Mouse (Mus musculus): Measurements from ENCODE around the gene Sfxn2. TPM values are rescaled to one million over a fixed set of nuclear protein-coding genes. Genes with fewer than 3 reads are reported as not detected.

Gene Sfxn2
- polyA plus RNA-seq, 1 experiment from 2014 or later, result 10.3 TPM

GRCm38 (mm10) chr19:46531071-46532030 lies 41.8 kb upstream of the Sfxn2 start:
- no peak for ATAC-seq (ENCODE audit: low FRiP score)
- WGBS, result 5% methylated on average over 16 of the region's 16 CpGs
- no peak overlapping the region for H3K4me3 ChIP-seq
- H3K36me3 ChIP-seq, result peaks cover 5% of the 10 kb centered on the region
- peak overlapping the region; percentile 93 for H3K27ac ChIP-seq
- peak overlapping the region; percentile 71 for H3K9ac ChIP-seq
- H3K27me3 ChIP-seq, result no peaks in the 10 kb centered on the region
- peaks cover 87% of the 10 kb centered on the region for H3K4me1 ChIP-seq (replicated peaks)
- no peaks in the 10 kb centered on the region for H3K9me3 ChIP-seq
- peak overlapping the region; percentile 30 for H3K4me2 ChIP-seq

- H3K4me3 ChIP-seq, result no peak overlapping the region
- H3K27ac ChIP-seq, result peak overlapping the region; percentile 93
- WGBS, result 14% methylated on average over 10 of the region's 10 CpGs
- H3K36me3 ChIP-seq, result peaks cover 9% of the 10 kb centered on the region
- no peak for ATAC-seq (ENCODE audit: low FRiP score)
- H3K9me3 ChIP-seq, result no peaks in the 10 kb centered on the region
- H3K4me2 ChIP-seq, result no peak overlapping the region
- H3K9ac ChIP-seq, result peak overlapping the region; percentile 31; the same call in 1 of the 2 replicates
- H3K27me3 ChIP-seq, result no peaks in the 10 kb centered on the region
- peaks cover 79% of the 10 kb centered on the region for H3K4me1 ChIP-seq (replicated peaks)
These were observed 41.0 kb upstream of the Sfxn2 start for GRCm38 (mm10) chr19:46532031-46532688.

- no peaks in the 10 kb centered on the region for H3K27me3 ChIP-seq
- peak overlapping the region; percentile 59 for H3K9ac ChIP-seq
- no peak overlapping the region for H3K4me2 ChIP-seq
- 56% methylated on average over 4 of the region's 4 CpGs for WGBS
- no peaks in the 10 kb centered on the region for H3K9me3 ChIP-seq
- peak overlapping the region; percentile 93 for H3K27ac ChIP-seq
- peaks cover 70% of the 10 kb centered on the region for H3K4me1 ChIP-seq (replicated peaks)
- no peak overlapping the region for H3K4me3 ChIP-seq
- H3K36me3 ChIP-seq, result peaks cover 9% of the 10 kb centered on the region
- no peak for ATAC-seq (ENCODE audit: low FRiP score)
These were observed 40.1 kb upstream of the Sfxn2 start for GRCm38 (mm10) chr19:46533066-46533465.

GRCm38 (mm10) chr19:46533525-46533924 lies 39.6 kb upstream of the Sfxn2 start:
- peaks cover 9% of the 10 kb centered on the region for H3K36me3 ChIP-seq
- no peaks in the 10 kb centered on the region for H3K27me3 ChIP-seq
- H3K4me3 ChIP-seq, result no peak overlapping the region
- no peak for ATAC-seq (ENCODE audit: low FRiP score)
- H3K4me2 ChIP-seq, result no peak overlapping the region
- peak overlapping the region; percentile 59; the same call in 1 of the 2 replicates for H3K9ac ChIP-seq
- 47% methylated on average over 5 of the region's 5 CpGs for WGBS
- H3K4me1 ChIP-seq (replicated peaks), result peaks cover 65% of the 10 kb centered on the region
- H3K27ac ChIP-seq, result peak overlapping the region; percentile 93
- H3K9me3 ChIP-seq, result no peaks in the 10 kb centered on the region

- H3K27ac ChIP-seq, result peak overlapping the region; percentile 8; the same call in 1 of the 2 replicates
- ATAC-seq (ENCODE audit: low FRiP score), result no peak
These were observed 38.5 kb upstream of the Sfxn2 start for GRCm38 (mm10) chr19:46534542-46535098.

GRCm38 (mm10) chr19:46537357-46537756 lies 35.8 kb upstream of the Sfxn2 start:
- Histone ChIP-seq H3K9ac (no peak overlapping the region), H3K4me2 (no peak overlapping the region), H3K36me3 (peaks cover 39% of the 10 kb centered on the region), H3K27ac (no peak overlapping the region), H3K27me3 (no peaks in the 10 kb centered on the region), H3K9me3 (no peaks in the 10 kb centered on the region), H3K4me3 (no peak overlapping the region), H3K4me1 (replicated peaks) (peaks cover 27% of the 10 kb centered on the region)
- ATAC-seq (ENCODE audit: low FRiP score), result no peak
- 89% methylated on average over 9 of the region's 9 CpGs for WGBS

More at GRCm38 (mm10) chr19:46534542-46535098, 38.5 kb upstream of the Sfxn2 start:
- WGBS, result 21% methylated on average over 6 of the region's 6 CpGs
- Histone ChIP-seq H3K4me3 (no peak overlapping the region), H3K36me3 (peaks cover 12% of the 10 kb centered on the region), H3K4me1 (replicated peaks) (peaks cover 54% of the 10 kb centered on the region), H3K27me3 (no peaks in the 10 kb centered on the region), H3K9me3 (no peaks in the 10 kb centered on the region), H3K4me2 (no peak overlapping the region), H3K9ac (no peak overlapping the region)

- no peak overlapping the region for H3K4me3 ChIP-seq
- no peaks in the 10 kb centered on the region for H3K9me3 ChIP-seq
- peaks cover 18% of the 10 kb centered on the region for H3K4me1 ChIP-seq (replicated peaks)
- peaks cover 48% of the 10 kb centered on the region for H3K36me3 ChIP-seq
- H3K4me2 ChIP-seq, result no peak overlapping the region
- 86% methylated on average over 6 of the region's 6 CpGs for WGBS
- H3K27ac ChIP-seq, result no peak overlapping the region
- no peaks in the 10 kb centered on the region for H3K27me3 ChIP-seq
- ATAC-seq (ENCODE audit: low FRiP score), result no peak
- no peak overlapping the region for H3K9ac ChIP-seq
These were observed 35.0 kb upstream of the Sfxn2 start for GRCm38 (mm10) chr19:46538213-46538612.

- Histone ChIP-seq H3K4me2 (no peak overlapping the region), H3K9me3 (no peaks in the 10 kb centered on the region), H3K27ac (no peak overlapping the region), H3K9ac (no peak overlapping the region), H3K4me3 (no peak overlapping the region), H3K4me1 (replicated peaks) (peaks cover 5% of the 10 kb centered on the region; the same call in 1 of the 2 replicates), H3K36me3 (peaks cover 61% of the 10 kb centered on the region), H3K27me3 (no peaks in the 10 kb centered on the region)
- 83% methylated on average over 8 of the region's 8 CpGs for WGBS
- no peak for ATAC-seq (ENCODE audit: low FRiP score)
These were observed 30.4 kb upstream of the Sfxn2 start for GRCm38 (mm10) chr19:46542750-46543149.

GRCm38 (mm10) chr19:46547565-46547964 lies 25.6 kb upstream of the Sfxn2 start:
- Histone ChIP-seq H3K27ac (peak overlapping the region; percentile 75), H3K9ac (no peak overlapping the region), H3K4me1 (replicated peaks) (peaks cover 12% of the 10 kb centered on the region; the same call in 1 of the 2 replicates), H3K9me3 (no peaks in the 10 kb centered on the region), H3K27me3 (no peaks in the 10 kb centered on the region), H3K4me3 (no peak overlapping the region), H3K4me2 (no peak overlapping the region), H3K36me3 (peaks cover 69% of the 10 kb centered on the region)
- WGBS, result 66% methylated on average over 6 of the region's 6 CpGs
- ATAC-seq (ENCODE audit: low FRiP score), result no peak

GRCm38 (mm10) chr19:46548110-46548509 lies 25.1 kb upstream of the Sfxn2 start:
- 0 out of 2 replicates have a peak overlapping the region, but pooled peaks have one; percentile 35 for H3K9ac ChIP-seq
- ATAC-seq (ENCODE audit: low FRiP score), result no peak
- peaks cover 64% of the 10 kb centered on the region for H3K36me3 ChIP-seq
- no peak overlapping the region for H3K4me3 ChIP-seq
- no peaks in the 10 kb centered on the region for H3K9me3 ChIP-seq
- 50% methylated on average over 10 of the region's 10 CpGs for WGBS
- H3K27ac ChIP-seq, result peak overlapping the region; percentile 75
- peaks cover 16% of the 10 kb centered on the region; the same call in 1 of the 2 replicates for H3K4me1 ChIP-seq (replicated peaks)
- H3K27me3 ChIP-seq, result no peaks in the 10 kb centered on the region
- no peak overlapping the region for H3K4me2 ChIP-seq

- peaks cover 71% of the 10 kb centered on the region for H3K36me3 ChIP-seq
- H3K4me1 ChIP-seq (replicated peaks), result peaks cover 27% of the 10 kb centered on the region
- H3K27me3 ChIP-seq, result no peaks in the 10 kb centered on the region
- H3K4me2 ChIP-seq, result no peak overlapping the region
- no peaks in the 10 kb centered on the region for H3K9me3 ChIP-seq
- H3K4me3 ChIP-seq, result no peak overlapping the region
- no peak overlapping the region for H3K27ac ChIP-seq
- 95% methylated on average over 4 of the region's 4 CpGs for whole genome bisulfite sequencing
- no peak; the same call in 1 of the 2 replicates for ATAC-seq (ENCODE audit: low FRiP score)
- H3K9ac ChIP-seq, result no peak overlapping the region
These were observed 22.8 kb upstream of the Sfxn2 start for GRCm38 (mm10) chr19:46550385-46550784.

GRCm38 (mm10) chr19:46552496-46552895 lies 20.7 kb upstream of the Sfxn2 start:
- Histone ChIP-seq H3K27ac (no peak overlapping the region), H3K4me3 (no peak overlapping the region), H3K27me3 (no peaks in the 10 kb centered on the region), H3K36me3 (peaks cover 80% of the 10 kb centered on the region), H3K4me1 (replicated peaks) (peaks cover 24% of the 10 kb centered on the region), H3K9me3 (no peaks in the 10 kb centered on the region), H3K9ac (no peak overlapping the region), H3K4me2 (no peak overlapping the region)
- ATAC-seq (ENCODE audit: low FRiP score), result no peak
- WGBS, result 89% methylated on average over 3 of the region's 4 CpGs

Measured in hindbrain, embryonic 13.5 days (tissue).